Mouse (Mus musculus): ENCODE data around the gene Mapk8. TPM values are rescaled to one million over a fixed set of nuclear protein-coding genes. Genes with fewer than 3 reads are reported as not detected.
A peak's percentile ranks its signal among the peaks of the same experiment; 100 is the strongest.

The Mapk8 gene
- polyA plus RNA-seq, 1 experiment from 2014 or later = 27.1 TPM

DNA sequence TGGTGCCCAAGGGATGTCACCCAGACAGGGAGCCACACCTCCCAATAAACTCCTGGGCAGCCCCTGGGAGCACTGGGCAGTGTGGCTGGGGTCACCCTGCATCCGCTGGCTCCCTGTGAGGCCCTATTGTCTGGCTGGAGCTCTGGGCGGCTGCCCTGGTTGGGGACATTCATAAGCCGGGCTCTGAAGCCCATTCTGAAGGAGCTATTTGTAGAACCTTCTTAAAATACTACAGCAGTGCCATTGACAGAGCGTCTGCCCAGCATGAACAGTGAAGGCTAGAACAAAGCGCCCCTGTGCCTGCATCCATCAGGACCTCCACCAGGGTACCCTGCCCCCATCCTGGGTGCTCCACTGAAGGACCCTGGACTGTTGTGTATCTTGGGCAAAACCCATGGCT, 118.6 kb downstream of the Mapk8 start:
- no peak overlapping the region for H3K27ac ChIP-seq (ENCODE audit: low read depth, low read length)
- no peak overlapping the region for H3K4me3 ChIP-seq (ENCODE audit: low read length)
- H3K4me1 ChIP-seq (ENCODE audit: control insufficient read depth, insufficient read depth, low read depth, low read length) = no peaks in the 10 kb centered on the region; the same call in 1 of the 2 replicates
- no peaks in the 10 kb centered on the region for H3K36me3 ChIP-seq (ENCODE audit: control insufficient read depth, insufficient read depth, low read length)
- no peaks in the 10 kb centered on the region for H3K9me3 ChIP-seq (ENCODE audit: control insufficient read depth, low read length)
- H3K4me2 ChIP-seq (ENCODE audit: low read length) = no peak overlapping the region
- no peak overlapping the region for H3K9ac ChIP-seq (ENCODE audit: low read depth, low read length)
- 41% methylated on average over 5 of the region's 5 CpGs for WGBS
- peak; percentile 77 for ATAC-seq
- no peaks in the 10 kb centered on the region for H3K27me3 ChIP-seq (replicated peaks; ENCODE audit: control insufficient read depth, insufficient read depth, low read length)

Other genes with a start within 250 kb of the Mapk8 start
- 4.4 and 4.5 TPM in 2 replicates for gene Arhgap22, start 233.1 kb downstream of the Mapk8 start, polyA plus RNA-seq (2015; fragmentation: Nextera tagmentation; extraction: Ambion mirVana)
- 0.09 and 0.34 TPM in 2 replicates for gene Frmpd2, start 24.5 kb upstream of the Mapk8 start, polyA plus RNA-seq (2015; fragmentation: Nextera tagmentation; extraction: Ambion mirVana)
- 0.12 and 0.43 TPM in 2 replicates for gene Ptpn20, start 142.0 kb upstream of the Mapk8 start, polyA plus RNA-seq (2015; fragmentation: Nextera tagmentation; extraction: Ambion mirVana)